ENCODE assay signal across 10 mouse cellular contexts in the genomic region with DNA sequence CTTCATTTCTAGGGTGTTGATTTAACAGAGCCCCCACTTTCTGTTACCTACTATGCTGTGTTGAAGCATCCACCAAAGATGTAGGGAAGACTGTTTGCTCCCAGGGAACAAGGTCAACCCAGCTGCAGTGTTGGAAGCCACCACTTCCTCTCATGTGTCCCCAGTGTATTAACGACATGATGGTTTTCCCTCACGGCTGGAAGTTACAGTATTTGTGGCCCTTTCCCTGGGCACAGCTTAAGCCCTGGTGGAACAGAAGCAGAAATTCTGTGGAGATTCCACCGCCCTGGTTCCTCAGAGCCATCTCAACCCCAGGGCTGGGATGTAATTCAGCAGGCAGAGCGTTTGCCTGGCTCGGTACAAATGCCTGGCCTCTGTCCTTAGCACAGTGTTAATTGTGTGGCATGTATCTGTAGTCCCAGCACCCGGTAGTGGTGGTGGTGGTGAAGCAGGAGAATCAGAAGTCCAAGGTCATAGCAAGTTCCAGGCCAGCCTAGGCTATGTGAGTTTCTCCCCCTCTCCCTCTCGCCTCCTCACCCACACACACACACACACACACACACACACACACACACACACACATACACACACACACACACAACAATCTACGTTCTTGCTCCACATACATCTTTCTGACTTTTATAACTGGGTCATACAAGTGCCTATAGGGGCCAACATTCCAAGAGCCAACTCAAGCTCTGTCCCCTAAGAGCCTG. TPM values are rescaled to one million over a fixed set of nuclear protein-coding genes. Genes with fewer than 3 reads are reported as not detected.
A peak's percentile ranks its signal among the peaks of the same experiment; 100 is the strongest.
DNase-seq lines count a peak whose midpoint lies in the region; ATAC-seq and TF ChIP-seq lines count a peak whose summit lies in the region.
"Had no signal": no experiment of that assay in that cellular context is flagged by ENCODE, and none has a peak within 500 bp of the region (broad histone marks: within the 10 kb centered on the region; RNA-seq: fewer than 3 reads in every experiment).

No protein-coding gene starts in this region.

- WGBS in liver, adult 2 months: 27% methylated on average over 8 of the region's 8 CpGs
- WGBS in liver, embryonic 11.5 days: 51% methylated on average over 8 of the region's 8 CpGs
- 51% methylated on average over 7 of the region's 8 CpGs for WGBS in stomach, embryonic 15.5 days

- H3K9me3 ChIP-seq in liver, embryonic 11.5 days (ENCODE audit: control insufficient read depth, low read length): no peaks in the 10 kb centered on the region
- no peaks in the 10 kb centered on the region for H3K9me3 ChIP-seq in stomach, embryonic 15.5 days
- H3K9me3 ChIP-seq: heart, embryonic 15.5 days had no signal

- H3K27me3 ChIP-seq in liver, adult 2 months (ENCODE audit: control insufficient read depth, insufficient read depth, low read length): no peaks in the 10 kb centered on the region
- no peaks in the 10 kb centered on the region for H3K27me3 ChIP-seq in liver, embryonic 11.5 days (replicated peaks; ENCODE audit: control insufficient read depth, insufficient read depth, low read length)
- no peaks in the 10 kb centered on the region for H3K27me3 ChIP-seq in stomach, embryonic 15.5 days (replicated peaks)
- H3K27me3 ChIP-seq: heart, embryonic 15.5 days had no signal

- H3K9ac ChIP-seq in liver, adult 2 months (ENCODE audit: low read depth, low read length): peak overlapping the region; percentile 75
- 0 out of 2 replicates have a peak overlapping the region, but pooled peaks have one; percentile 4 for H3K9ac ChIP-seq in liver, embryonic 11.5 days (ENCODE audit: low read depth, low read length)
- H3K9ac ChIP-seq in stomach, embryonic 15.5 days: no peak overlapping the region
- H3K9ac ChIP-seq: heart, embryonic 15.5 days had no signal

- no peak overlapping the region for H3K4me3 ChIP-seq in liver, adult 2 months (ENCODE audit: insufficient read depth, low read depth, low read length)
- no peak overlapping the region for H3K4me3 ChIP-seq in liver, embryonic 11.5 days (ENCODE audit: low read depth, low read length)
- H3K4me3 ChIP-seq in stomach, embryonic 15.5 days (replicated peaks): no peak overlapping the region
- H3K4me3 ChIP-seq: heart, embryonic 15.5 days had no signal

- H3K36me3 ChIP-seq in liver, adult 2 months (ENCODE audit: control insufficient read depth, insufficient read depth, low read length): no peaks in the 10 kb centered on the region
- no peaks in the 10 kb centered on the region for H3K36me3 ChIP-seq in liver, embryonic 11.5 days (ENCODE audit: control insufficient read depth, insufficient read depth, low read length)
- no peaks in the 10 kb centered on the region for H3K36me3 ChIP-seq in stomach, embryonic 15.5 days
- H3K36me3 ChIP-seq: heart, embryonic 15.5 days had no signal

- H3K4me1 ChIP-seq in liver, adult 2 months (ENCODE audit: control insufficient read depth, insufficient read depth, low read length): peaks cover 22% of the 10 kb centered on the region
- H3K4me1 ChIP-seq in liver, embryonic 11.5 days (replicated peaks; ENCODE audit: control insufficient read depth, insufficient read depth, low read length): peaks cover 24% of the 10 kb centered on the region
- H3K4me1 ChIP-seq in stomach, embryonic 15.5 days: peaks cover 5% of the 10 kb centered on the region; the same call in 1 of the 2 replicates

- H3K4me2 ChIP-seq in liver, embryonic 11.5 days: peak overlapping the region; percentile 31
- peak overlapping the region; percentile 28; the same call in 1 of the 2 replicates for H3K4me2 ChIP-seq in stomach, embryonic 15.5 days
- H3K4me2 ChIP-seq: heart, embryonic 15.5 days had no signal

- no peaks in the 10 kb centered on the region for H3K79me2 ChIP-seq in liver, adult 2 months (ENCODE audit: control insufficient read depth, insufficient read depth, low read length)

- peak overlapping the region; percentile 99 for H3K27ac ChIP-seq in liver, adult 2 months (replicated peaks; ENCODE audit: insufficient read depth, low read depth, low read length)
- peak overlapping the region; percentile 23 for H3K27ac ChIP-seq in liver, embryonic 11.5 days (ENCODE audit: low read depth, low read length)
- peak overlapping the region; percentile 86 for H3K27ac ChIP-seq in stomach, embryonic 15.5 days
- H3K27ac ChIP-seq: heart, embryonic 15.5 days had no signal

- DNase-seq in liver, adult 2 months (ENCODE audit: extremely low read depth, low read depth, low spot score): peak; percentile 81
- DNase-seq in liver: no peak
- no peak for DNase-seq in liver, embryonic 11.5 days (ENCODE audit: low spot score)
- DNase-seq in ovary, postnatal 10 days (ENCODE audit: low spot score): no peak
- DNase-seq: cerebellum, adult 8-10 months had no signal

- no peak for TF ChIP-seq CTCF in liver, adult 2 months (IDR thresholded peaks at IDR 0.05; ENCODE audit: low read depth, low read length)

- ATAC-seq in granulocyte monocyte progenitor cell, adult 5-6 weeks (replicated peaks; ENCODE audit: poor library complexity, severe bottlenecking): peak; percentile 19; the same call in 1 of the 2 replicates
- peak; percentile 43; the same call in 1 of the 2 replicates for ATAC-seq in liver, embryonic 11.5 days (replicated peaks; ENCODE audit: low FRiP score)
- no peak for ATAC-seq in stomach, embryonic 15.5 days (ENCODE audit: insufficient read depth, low FRiP score, low read depth)
- no peak for ATAC-seq in megakaryocyte-erythroid progenitor cell, adult 5-6 weeks (replicated peaks; ENCODE audit: low FRiP score, low TSS enrichment, poor library complexity, severe bottlenecking)
- ATAC-seq: inflammation-experienced regulatory T-cells, adult 6 months had no signal

- no peak for TF ChIP-seq POLR2A in liver, adult 2 months (IDR thresholded peaks at IDR 0.05; ENCODE audit: extremely low read depth, insufficient read depth, low read length)

RNA-seq across cellular contexts. Expression of a gene that starts 34.0 kb away (rescaled TPM):
- not detected in 2 replicates for total RNA-seq in liver, adult 2 months (2014; rRNA removed)
- polyA plus RNA-seq in liver, adult 2 months (2012; rRNA removed): not detected in 2 replicates
- not detected in 2 replicates for total RNA-seq in granulocyte monocyte progenitor cell, adult 5-6 weeks (2014; fragmentation: Nextera tagmentation)
- total RNA-seq in granulocyte monocyte progenitor cell, adult 5-6 weeks (2017): not detected in 2 replicates
- 0.04 and 0.05 TPM in 2 replicates for polyA plus RNA-seq in liver, embryonic 11.5 days (2014; fragmentation: Nextera tagmentation; extraction: Ambion mirVana)
- 0.85 and 1.0 TPM in 2 replicates for polyA plus RNA-seq in stomach, embryonic 15.5 days (2015; fragmentation: Nextera tagmentation; extraction: Ambion mirVana)
- total RNA-seq in megakaryocyte-erythroid progenitor cell, adult 5-6 weeks (2014; fragmentation: Nextera tagmentation): not detected in 2 replicates
- not detected in 2 replicates for total RNA-seq in megakaryocyte-erythroid progenitor cell, adult 5-6 weeks (2017)
- polyA plus RNA-seq: heart, embryonic 15.5 days had no signal

Comparison
In these comparisons a context has a peak if more than half of its experiments do, and no peak if none do; other contexts are left out.
1. H3K27ac ChIP-seq: peak in every context shown above with its lines; median percentile 99 in liver, adult 2 months; 86 in stomach, embryonic 15.5 days; 23 in liver, embryonic 11.5 days.
2. ATAC-seq: peak in granulocyte monocyte progenitor cell, adult 5-6 weeks (single experiment) and liver, embryonic 11.5 days (single experiment); none in stomach, embryonic 15.5 days (single experiment) and megakaryocyte-erythroid progenitor cell, adult 5-6 weeks (single experiment).